Mouse (Mus musculus): ENCODE results near the gene Bcl3.

Gene Bcl3

DNA sequence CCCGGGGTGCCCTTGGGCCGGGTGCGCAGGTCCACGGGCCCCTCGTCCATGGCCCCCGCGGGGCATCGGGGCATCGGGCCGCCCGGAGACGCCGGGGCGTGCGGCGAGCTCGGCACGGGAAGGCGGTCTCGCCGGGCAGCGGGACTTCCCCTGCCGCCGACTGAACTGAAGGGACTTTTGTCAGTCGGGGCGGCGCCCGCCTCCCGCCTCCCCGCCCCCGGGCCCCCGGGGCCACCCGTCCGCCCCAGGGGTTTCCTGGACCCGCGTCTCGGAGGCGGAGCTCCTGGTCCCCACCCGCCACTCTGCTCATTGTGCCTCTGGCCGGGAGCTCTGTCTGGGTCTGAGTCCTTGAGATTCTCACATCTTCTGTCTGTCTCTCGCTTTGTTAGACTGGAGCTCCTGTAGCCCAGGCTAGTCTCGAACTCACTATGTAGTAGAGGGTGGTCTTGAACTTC lies at the start of gene Bcl3:
TSS of gene Bcl3 (minus strand) at position 167 of the 455 bp plus-strand sequence.
- in situ Hi-C loops (cut with MboI; ENCODE audit: low pct_unique_long_range_greater_than_20kb in 1 of 2, low sequenced_read_pairs in 2 of 2, unreplicated experiment in 1 of 2) = no loop called here

DNA sequence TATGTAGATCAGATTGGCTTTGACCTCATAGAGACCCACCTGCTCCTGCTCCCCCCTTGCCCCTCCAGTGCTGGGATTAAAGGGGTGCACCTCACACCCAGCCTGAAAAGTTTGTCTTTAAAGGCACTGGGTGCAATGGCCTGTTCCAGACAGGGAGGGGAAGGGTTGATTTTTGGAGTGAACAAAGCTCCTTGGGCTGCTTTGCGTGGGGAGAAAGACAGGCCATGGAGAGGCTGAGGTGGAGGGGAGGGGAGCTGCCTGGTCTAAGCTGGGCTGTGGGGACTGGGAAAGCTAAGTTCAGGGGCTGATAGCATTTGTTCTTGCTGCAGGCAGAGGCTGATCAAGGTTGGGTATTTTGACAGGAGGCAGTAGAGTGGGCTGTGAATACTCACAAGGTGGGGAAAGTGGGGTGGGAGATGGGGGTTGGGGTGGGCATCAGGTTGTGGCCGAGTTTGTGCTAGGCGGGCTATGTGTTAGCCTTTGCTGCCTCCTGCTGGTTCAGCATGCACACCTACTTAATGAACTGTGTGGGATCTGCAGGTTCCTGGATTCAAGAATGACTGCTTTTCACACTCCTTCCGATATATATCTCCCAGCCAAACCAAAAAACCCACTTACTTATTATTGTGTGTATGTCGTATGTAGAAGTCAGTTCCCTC lies 49.5 kb upstream of the Bcl3 start:
- in situ Hi-C loops (cut with MboI; ENCODE audit: low pct_unique_long_range_greater_than_20kb in 1 of 2, low sequenced_read_pairs in 2 of 2, unreplicated experiment in 1 of 2) = loop anchor here (5.0 kb wide), 1 partner anchor 70 kb away; no protein-coding TSS in a partner anchor

DNA sequence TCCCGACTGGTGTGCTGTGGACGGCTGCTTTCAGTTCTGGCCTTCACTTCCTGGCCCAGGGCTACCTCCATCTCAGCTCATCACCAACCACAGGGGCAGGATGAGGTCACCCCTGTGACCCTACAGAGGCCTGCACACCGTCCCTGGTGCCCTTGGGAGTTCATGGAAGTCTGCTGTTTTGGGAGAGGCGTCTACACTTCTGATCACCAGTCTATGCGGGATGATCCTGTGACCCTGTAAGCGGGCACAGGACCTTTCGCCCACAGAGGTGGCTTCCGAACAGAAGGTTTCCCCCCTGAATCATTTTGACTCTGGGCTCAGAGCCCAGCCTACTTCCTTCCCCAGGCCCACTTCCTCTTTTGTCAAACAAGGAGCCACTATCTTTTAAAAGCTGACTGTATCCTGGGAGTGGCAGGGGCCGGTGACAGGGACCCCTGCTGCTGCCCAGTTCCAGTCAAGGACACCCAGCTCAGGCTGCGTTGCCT lies 48.6 kb upstream of the Bcl3 start:
- in situ Hi-C loops (cut with MboI; ENCODE audit: low pct_unique_long_range_greater_than_20kb in 1 of 2, low sequenced_read_pairs in 2 of 2, unreplicated experiment in 1 of 2) = loop anchor here (5.0 kb wide), 1 partner anchor 69 kb away; no protein-coding TSS in a partner anchor

DNA sequence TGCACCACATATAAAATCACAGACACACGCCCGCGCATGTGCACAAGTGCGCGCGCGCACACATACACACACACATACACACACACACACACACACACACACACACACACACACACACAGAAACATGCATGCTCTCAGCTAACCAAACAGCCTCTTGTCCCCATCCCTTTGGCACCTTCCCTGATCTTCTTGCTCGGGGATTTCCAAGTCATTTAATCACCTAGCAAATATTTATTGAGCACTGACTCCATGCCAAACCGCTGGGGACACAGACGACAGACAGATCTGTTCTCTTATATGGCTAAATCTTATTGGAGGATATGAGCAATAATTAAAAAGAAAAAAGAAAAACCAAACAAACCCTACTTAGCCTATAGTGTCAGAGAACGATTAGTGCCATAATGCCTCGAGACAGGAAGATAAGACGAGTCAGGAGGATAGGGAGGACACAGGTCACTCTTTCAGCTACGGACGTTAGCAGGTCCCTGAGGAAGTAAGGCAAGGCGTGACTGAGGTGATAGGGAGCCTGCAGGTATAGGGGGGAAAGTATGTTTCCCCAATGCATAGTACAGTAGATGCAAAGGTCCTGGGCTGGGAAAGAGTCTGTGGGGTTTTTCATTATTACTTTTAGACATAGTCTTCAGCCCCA lies 45.3 kb upstream of the Bcl3 start:
- in situ Hi-C loops (cut with MboI; ENCODE audit: low pct_unique_long_range_greater_than_20kb in 1 of 2, low sequenced_read_pairs in 2 of 2, unreplicated experiment in 1 of 2) = no loop called here

DNA sequence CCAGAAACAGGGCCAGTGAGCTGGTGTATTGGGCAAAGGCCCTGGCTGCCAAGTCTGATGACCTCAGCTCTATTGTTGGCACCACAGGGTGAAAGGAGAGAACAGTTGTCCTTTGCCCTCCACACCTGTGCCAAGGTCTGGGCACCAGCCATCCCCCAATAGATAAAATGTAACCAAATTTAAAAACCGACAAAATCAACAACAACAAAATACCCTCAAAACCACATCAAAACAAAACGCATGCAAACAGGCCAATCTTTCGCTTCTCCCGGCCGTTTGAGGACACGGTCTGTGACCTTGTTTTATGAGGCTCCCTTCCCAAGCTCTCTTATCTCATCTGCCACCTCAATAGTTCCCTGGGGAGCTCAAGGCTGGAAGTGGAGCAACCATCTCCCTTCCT lies 43.9 kb upstream of the Bcl3 start:
- in situ Hi-C loops (cut with MboI; ENCODE audit: low pct_unique_long_range_greater_than_20kb in 1 of 2, low sequenced_read_pairs in 2 of 2, unreplicated experiment in 1 of 2) = no loop called here

DNA sequence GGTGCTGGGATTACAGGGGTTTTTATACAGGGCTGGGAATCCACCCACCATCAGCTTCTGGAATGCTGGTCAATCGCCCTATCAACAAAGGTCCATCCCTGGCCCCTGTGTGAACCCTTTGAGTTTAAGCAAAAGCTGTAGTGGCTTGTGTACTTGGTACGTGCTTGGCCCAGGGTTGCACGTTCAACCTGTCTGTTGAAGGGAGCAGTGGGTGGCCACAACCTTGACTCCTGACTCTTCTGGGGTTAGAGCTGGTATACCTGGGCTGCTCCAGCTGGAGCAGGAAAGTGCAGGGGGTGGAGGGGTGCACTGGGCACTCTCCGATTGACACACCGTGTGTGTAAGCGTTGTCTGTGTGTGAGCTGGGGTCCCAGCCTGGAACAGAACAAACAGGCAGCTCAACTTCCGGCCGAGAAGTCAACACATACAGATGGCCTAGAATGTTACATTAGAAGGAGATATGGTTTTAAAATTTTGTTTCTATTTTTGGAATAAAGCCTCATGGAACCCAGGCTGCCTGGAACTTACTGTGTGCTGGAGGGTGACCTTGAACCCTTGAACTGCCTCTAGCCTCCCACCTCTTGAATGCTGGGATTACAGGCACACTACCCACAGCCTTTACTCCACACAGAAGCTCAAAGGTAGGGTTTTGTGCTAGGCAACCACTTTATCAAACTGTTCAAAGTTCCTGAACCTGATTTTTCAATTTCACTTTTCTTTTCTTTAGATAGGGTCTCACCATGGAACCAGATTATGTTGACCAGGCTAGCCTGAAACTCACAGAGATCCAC lies 42.9 kb upstream of the Bcl3 start:
- in situ Hi-C loops (cut with MboI; ENCODE audit: low pct_unique_long_range_greater_than_20kb in 1 of 2, low sequenced_read_pairs in 2 of 2, unreplicated experiment in 1 of 2) = no loop called here

DNA sequence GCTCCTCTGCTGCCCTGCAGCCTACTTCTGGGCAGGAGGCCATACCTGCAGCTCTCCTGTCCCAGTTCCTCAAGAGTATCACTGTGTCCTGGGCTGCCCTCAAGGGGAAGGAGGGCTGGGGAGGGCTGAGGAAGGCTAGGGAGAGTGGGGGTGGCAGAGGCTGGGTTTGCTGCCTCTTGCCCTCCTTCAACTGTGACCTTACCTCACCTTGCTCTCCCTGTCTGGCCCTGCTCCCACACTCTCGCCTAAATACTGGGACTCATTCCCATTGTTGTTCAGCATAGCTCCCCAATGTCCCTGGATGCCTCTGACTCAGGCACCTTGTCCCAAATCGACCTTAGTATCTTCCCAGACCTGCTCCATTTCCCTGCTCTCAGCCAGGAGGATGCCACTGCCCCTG lies 41.7 kb upstream of the Bcl3 start:
- in situ Hi-C loops (cut with MboI; ENCODE audit: low pct_unique_long_range_greater_than_20kb in 1 of 2, low sequenced_read_pairs in 2 of 2, unreplicated experiment in 1 of 2) = no loop called here

DNA sequence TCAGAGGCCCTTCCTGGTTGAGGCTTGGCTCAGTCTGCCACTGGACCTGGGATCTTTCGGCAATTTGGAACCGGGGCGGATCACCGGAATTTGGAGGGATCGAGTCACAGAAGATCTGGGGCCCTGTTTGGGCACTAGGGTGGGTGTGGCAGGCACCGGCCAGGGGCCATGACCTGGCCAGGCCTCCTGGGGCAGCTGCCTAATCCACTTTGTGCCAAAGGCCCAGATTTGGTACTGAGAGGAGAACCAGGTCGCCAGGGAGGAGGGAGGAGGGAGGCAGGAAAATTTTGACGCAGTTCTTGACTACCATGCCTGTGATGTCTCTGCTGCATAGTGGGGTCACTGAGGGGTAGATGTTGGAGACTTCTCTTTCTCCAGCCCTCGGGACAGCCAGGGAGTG lies 38.6 kb upstream of the Bcl3 start, which contains the start of gene Ceacam16:
TSS of gene Ceacam16 (minus strand) at position 101 of the 400 bp plus-strand sequence.
- in situ Hi-C loops (cut with MboI; ENCODE audit: low pct_unique_long_range_greater_than_20kb in 1 of 2, low sequenced_read_pairs in 2 of 2, unreplicated experiment in 1 of 2) = no loop called here

DNA sequence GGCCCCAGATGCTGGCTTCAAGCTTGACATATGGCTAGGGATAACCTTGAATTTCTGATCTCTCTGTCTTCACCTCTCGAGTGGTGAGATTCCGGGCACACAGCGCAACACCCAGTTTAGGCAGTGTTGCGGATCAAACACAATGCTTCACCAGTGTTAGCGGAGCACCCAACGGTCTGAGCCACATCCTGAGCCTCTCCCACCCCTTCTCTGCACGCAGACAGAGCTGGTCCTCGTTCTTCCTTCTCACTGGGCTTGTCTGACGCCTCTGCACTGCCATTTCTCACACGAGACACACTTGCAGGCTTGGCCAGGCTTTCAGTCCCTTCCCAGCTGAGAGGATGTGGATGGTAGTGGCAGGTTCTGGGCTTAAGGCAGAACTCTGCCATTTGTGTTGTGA lies 37.2 kb upstream of the Bcl3 start:
- in situ Hi-C loops (cut with MboI; ENCODE audit: low pct_unique_long_range_greater_than_20kb in 1 of 2, low sequenced_read_pairs in 2 of 2, unreplicated experiment in 1 of 2) = no loop called here

DNA sequence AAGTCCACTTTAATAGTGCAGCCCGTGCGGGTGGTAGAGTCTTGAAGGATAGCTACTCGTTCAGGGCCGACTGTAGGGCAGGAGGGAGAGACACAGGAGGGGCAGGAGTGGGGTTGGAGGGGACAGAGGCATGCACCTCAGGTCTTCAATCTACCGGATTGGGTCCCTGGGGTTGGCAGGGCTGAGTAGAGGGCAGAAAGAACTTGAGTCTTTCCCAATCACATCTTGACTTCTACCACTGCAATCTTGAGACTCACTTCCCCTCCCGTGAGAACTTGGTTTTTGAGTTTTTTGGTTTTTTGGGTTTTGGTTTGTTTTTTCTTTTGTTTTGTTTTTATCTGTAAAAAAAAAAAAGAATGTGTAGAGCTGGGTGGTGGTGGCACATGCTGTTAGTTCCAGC lies 33.7 kb upstream of the Bcl3 start:
- in situ Hi-C loops (cut with MboI; ENCODE audit: low pct_unique_long_range_greater_than_20kb in 1 of 2, low sequenced_read_pairs in 2 of 2, unreplicated experiment in 1 of 2) = no loop called here

DNA sequence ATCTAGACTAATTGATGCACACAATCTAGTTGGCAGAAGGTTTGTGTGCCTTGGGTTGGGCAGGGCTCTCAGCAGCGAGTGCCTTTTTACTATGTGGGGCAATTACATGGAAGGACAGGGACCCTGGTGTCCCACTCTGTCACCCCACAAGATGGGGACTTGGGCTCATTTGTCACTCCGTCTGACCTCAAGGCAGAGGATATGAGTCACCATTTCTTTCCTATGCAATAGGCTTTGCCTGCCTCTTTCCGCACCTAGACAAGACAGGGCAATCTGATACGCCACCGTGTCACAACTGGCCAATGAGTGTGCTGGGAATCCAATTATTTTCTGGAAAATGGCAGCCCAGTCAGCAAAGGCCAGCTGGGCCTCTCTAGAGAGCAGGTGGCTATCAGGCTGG lies 33.1 kb upstream of the Bcl3 start:
- in situ Hi-C loops (cut with MboI; ENCODE audit: low pct_unique_long_range_greater_than_20kb in 1 of 2, low sequenced_read_pairs in 2 of 2, unreplicated experiment in 1 of 2) = no loop called here

DNA sequence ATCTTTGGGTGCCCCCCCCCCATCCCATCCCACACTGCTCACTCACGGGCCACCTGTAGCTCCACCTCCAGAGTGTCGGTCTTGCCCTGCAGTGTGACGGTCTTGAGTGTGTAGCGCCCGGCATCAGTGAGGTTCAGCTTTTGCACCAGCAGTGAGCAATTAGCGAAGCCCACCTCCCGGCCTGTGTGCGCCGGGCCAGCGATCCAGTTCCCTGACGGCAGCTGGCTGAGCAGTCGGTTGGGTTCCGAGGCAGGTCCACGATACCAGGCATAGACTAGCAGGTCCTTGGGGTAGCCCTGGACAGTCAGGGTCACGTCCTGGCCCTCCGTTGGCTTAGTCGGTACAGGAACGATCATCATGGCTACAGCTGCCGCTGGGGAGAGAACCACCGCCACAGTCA lies 31.0 kb upstream of the Bcl3 start:
- in situ Hi-C loops (cut with MboI; ENCODE audit: low pct_unique_long_range_greater_than_20kb in 1 of 2, low sequenced_read_pairs in 2 of 2, unreplicated experiment in 1 of 2) = no loop called here

DNA sequence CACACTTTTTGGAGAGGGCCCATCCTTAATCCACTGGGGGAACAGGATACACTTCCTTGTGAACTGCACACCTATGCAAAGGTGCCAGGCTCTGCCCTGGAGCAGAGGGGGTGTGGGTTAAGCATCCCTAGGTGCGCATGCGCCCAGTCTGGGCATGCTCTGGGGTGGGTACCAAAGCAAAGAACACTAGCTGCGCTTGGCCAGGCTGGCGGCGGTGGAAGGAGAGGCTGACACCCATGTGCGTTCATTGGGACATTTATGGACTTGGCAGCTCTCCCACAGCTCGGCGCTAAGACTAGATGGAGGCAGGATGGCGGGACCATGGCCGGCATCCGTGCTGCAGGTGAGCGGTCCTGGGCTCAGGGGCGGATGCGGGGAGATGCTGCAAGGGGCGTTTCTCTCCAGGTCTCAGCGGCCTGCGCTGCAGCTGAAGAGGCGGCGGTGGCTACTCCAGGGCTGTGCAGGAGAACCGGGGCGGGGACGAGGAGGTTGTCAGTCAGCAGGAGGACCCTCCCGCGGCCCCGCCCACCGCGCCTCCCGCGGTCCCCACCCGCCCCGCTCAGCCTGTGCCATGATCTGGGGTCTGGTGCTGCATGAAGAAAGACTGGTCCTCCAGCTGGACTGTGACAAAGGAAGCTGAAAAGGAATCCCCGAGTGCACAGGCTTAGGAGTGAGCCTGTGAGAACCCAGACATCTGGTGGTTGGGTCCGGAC lies 29.4 kb upstream of the Bcl3 start, which contains the start of gene Gm19345:
TSS of gene Gm19345 (plus strand) at position 146 of the 713 bp plus-strand sequence.
- in situ Hi-C loops (cut with MboI; ENCODE audit: low pct_unique_long_range_greater_than_20kb in 1 of 2, low sequenced_read_pairs in 2 of 2, unreplicated experiment in 1 of 2) = no loop called here

DNA sequence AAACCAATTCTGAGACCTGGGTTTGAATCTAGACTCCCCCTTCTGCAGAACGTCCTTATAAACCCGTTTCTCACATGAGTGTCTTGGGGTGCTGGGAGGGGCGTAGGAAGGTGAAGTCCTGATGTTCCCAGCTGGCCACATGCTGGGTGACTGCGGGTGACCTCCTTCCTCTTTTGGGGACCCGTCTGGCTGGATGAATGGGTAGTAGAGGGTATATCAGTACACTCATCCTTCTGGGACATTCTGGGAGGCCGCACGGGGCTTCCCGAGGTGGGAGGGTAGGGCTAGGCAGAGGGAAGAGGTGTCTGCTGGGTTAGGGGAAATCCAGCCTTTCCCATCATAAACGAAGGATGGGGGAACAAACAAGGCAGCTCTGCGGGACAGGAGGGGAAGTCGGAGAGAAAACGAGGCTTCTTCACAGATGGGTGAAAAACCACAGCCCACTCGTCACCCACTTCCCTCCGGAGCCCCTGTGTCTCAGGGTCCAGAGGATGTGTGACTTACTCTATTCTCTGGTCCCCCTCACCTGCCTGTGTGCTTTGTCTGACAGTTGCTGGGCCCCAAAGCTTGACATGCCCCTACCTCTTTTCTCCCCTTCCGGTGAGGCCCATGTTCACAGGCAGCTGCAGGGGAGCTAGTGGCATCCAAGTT lies 22.1 kb upstream of the Bcl3 start:
- in situ Hi-C loops (cut with MboI; ENCODE audit: low pct_unique_long_range_greater_than_20kb in 1 of 2, low sequenced_read_pairs in 2 of 2, unreplicated experiment in 1 of 2) = loop anchor here (5.0 kb wide), 2 partner anchors 37 to 42 kb away; no protein-coding TSS in a partner anchor

DNA sequence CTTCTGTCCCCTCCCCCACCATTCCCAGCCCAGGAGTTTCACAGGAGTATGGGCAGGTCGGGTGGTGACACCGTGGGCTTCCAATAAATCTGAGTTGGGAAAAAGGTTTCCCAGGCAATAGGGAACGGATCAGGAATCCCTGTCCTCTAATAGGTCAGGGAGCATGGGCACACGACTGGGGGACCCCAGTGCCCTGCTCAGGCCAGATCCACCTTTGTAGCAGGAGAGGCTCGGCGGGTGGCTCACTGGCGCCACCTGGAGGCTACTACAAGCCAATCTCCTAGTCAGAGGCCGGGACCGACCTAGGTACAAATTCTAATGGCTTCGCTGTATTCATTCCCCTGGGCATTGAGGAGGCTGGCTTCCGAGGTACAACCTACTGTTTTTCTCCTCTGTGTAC lies 21.0 kb upstream of the Bcl3 start:
- in situ Hi-C loops (cut with MboI; ENCODE audit: low pct_unique_long_range_greater_than_20kb in 1 of 2, low sequenced_read_pairs in 2 of 2, unreplicated experiment in 1 of 2) = loop anchor here (5.0 kb wide), 2 partner anchors 36 to 41 kb away; no protein-coding TSS in a partner anchor

DNA sequence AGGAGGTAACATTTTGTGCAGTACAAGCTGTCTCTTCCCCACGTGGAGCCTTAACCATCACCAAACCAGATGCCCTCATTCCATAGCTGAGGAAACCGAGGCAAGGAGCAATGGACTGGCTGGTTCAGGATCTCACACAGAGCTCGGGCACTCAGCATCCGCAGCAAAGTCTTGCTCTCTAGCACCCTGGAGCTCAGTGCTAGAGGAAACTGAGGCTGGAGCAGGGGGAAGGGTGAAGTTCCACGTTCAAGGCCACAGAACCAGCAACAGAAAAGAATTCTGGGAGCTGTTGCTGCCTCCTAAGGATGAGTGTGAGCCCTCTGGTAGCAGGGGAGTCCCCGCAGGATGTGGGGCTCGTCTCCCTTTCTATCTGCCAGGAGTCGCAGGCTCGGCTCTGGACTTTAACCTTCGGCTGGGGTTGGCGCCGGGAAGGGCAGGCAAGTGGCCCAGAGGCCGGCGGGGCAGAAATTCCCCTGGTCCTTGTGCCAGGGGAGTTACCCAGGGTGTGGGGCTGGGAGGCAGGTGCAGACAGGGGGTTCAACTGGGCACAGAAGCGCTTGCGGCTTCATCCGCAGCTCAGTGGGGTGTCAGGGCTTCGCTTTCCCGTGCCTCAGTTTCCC lies 20.4 kb upstream of the Bcl3 start:
- in situ Hi-C loops (cut with MboI; ENCODE audit: low pct_unique_long_range_greater_than_20kb in 1 of 2, low sequenced_read_pairs in 2 of 2, unreplicated experiment in 1 of 2) = loop anchor here (5.0 kb wide), 2 partner anchors 36 to 41 kb away; no protein-coding TSS in a partner anchor

DNA sequence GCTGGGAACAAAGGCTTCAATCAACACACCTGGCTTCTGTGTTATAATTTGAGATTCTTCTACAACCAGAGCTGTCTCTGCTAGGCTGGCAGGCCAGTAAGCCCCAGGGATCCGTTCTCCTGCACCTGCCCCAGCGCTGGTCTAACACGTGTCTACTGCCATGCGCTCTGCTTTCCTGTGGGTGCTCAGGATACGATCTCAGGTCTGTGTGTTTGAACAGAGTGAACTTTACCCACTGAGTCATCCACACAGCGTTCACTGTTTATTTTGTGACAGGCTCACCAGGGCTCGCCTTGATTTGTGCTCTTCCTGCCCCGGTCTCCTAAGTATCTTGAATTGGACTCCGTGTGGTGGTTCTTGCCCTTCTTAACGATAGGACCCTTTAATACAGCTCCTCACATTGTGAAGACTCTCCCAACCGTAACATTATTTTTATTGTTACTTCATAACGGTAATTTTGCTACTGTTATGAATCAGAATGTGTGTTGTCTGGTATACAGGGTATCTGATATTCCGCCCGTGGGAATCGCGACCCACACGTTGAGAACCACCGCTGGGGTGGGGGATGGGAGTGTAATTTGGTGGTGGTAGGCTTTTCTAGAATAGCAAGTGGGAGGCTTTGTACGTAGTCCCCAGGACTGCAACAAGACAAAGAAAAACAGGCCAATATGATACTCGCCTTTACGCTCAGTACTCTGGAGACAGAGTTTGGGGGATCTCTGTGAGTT lies 19.3 kb upstream of the Bcl3 start:
- in situ Hi-C loops (cut with MboI; ENCODE audit: low pct_unique_long_range_greater_than_20kb in 1 of 2, low sequenced_read_pairs in 2 of 2, unreplicated experiment in 1 of 2) = loop anchor here (5.0 kb wide), 2 partner anchors 35 to 40 kb away; no protein-coding TSS in a partner anchor

Measured in mouse embryonic stem cell (cell line).